Mouse (Mus musculus) stomach, embryonic 15.5 days (tissue): ENCODE results near the gene Plch2. TPM values are rescaled to one million over a fixed set of nuclear protein-coding genes. Genes with fewer than 3 reads are reported as not detected.
A peak's percentile ranks its signal among the peaks of the same experiment; 100 is the strongest.

ENCODE experiments used
- ATAC-seq: fragments of 200-750 bp; cut with Nextera tagmentation; 2 replicates; pipeline ENCODE4 v1.8.0; 2017; ENCODE audit warnings: low read depth, moderate number of reproducible peaks, moderate TSS enrichment; ENCODE audit not compliant: insufficient read depth, low FRiP score
- H3K27ac ChIP-seq: fragments of 300-500 bp; sonication (generic); 2 replicates; pipeline ENCODE4 v1.5.1; 2015; ENCODE audit warnings: mild to moderate bottlenecking, inconsistent platforms
- H3K27me3 ChIP-seq: fragments of 300-500 bp; sonication (generic); replicated peaks from 2 replicates; pipeline ENCODE4 v1.6.1; 2015; ENCODE audit warnings: inconsistent platforms
- H3K36me3 ChIP-seq: fragments of 300-500 bp; sonication (generic); 2 replicates; pipeline ENCODE4 v1.6.1; 2015; ENCODE audit warnings: inconsistent platforms
- H3K4me1 ChIP-seq: fragments of 300-500 bp; sonication (generic); 2 replicates; pipeline ENCODE4 v1.6.1; 2015; ENCODE audit warnings: inconsistent platforms
- H3K4me2 ChIP-seq: fragments of 300-500 bp; sonication (generic); 2 replicates; pipeline ENCODE4 v1.6.1; 2015; ENCODE audit warnings: mild to moderate bottlenecking, inconsistent platforms
- H3K4me3 ChIP-seq: fragments of 300-500 bp; sonication (generic); replicated peaks from 2 replicates; pipeline ENCODE4 v1.5.1; 2015; ENCODE audit warnings: inconsistent platforms
- H3K9ac ChIP-seq: fragments of 300-500 bp; sonication (generic); 2 replicates; pipeline ENCODE4 v1.6.1; 2015; ENCODE audit warnings: inconsistent platforms
- H3K9me3 ChIP-seq: fragments of 300-500 bp; sonication (generic); 2 replicates; pipeline ENCODE4 v1.6.1; 2016; ENCODE audit warnings: inconsistent platforms
- WGBS: fragments of 180-500 bp; shearing (Covaris S2); methylation state at CpG from one replicate; pipeline ENCODE4 v1.1.7; 2015; 5-methylcytosine and 5-hydroxymethylcytosine counted together
- polyA plus RNA-seq: library from polyadenylated mRNA; unstranded; fragments of >200 nt; fragmentation: Nextera tagmentation; extraction: Ambion mirVana; gene quantifications from 2 replicates; pipeline ENCODE4 v1.2.1, GENCODE M21; 2015

Plch2 gene
- polyA plus RNA-seq, 1 experiment from 2014 or later, result 24.7 TPM

DNA sequence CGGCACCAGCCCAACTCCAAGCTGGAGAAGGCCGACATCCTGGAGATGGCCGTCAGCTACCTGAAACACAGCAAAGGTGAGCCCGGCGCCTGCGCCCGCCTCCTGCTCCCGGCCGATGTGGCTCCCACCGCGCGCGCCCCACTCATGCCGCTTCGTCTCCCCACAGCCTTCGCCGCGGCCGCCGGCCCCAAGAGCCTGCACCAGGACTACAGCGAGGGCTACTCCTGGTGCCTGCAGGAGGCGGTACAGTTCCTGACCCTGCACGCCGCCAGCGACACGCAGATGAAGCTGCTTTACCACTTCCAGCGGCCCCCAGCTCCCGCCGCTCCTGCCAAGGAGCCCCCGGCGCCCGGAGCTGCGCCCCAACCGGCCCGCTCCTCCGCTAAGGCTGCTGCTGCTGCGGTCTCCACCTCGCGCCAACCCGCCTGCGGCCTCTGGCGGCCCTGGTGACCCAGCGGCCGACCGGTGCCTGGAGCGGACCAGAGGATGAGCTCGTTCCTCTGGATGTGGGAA lies 95.3 kb downstream of the Plch2 start:
- Histone ChIP-seq H3K36me3 (0 out of 2 replicates have a peak, but pooled peaks cover 1% of the 10 kb centered on the region), H3K4me3 (peak overlapping the region; percentile 37), H3K9ac (0 out of 2 replicates have a peak overlapping the region, but pooled peaks have one; percentile 9), H3K9me3 (no peaks in the 10 kb centered on the region), H3K4me1 (peaks cover 46% of the 10 kb centered on the region), H3K4me2 (peak overlapping the region; percentile 83), H3K27ac (no peak overlapping the region), H3K27me3 (peaks cover 65% of the 10 kb centered on the region)
- no peak for ATAC-seq
- under 1% methylated on average over 47 of the region's 47 CpGs for WGBS

DNA sequence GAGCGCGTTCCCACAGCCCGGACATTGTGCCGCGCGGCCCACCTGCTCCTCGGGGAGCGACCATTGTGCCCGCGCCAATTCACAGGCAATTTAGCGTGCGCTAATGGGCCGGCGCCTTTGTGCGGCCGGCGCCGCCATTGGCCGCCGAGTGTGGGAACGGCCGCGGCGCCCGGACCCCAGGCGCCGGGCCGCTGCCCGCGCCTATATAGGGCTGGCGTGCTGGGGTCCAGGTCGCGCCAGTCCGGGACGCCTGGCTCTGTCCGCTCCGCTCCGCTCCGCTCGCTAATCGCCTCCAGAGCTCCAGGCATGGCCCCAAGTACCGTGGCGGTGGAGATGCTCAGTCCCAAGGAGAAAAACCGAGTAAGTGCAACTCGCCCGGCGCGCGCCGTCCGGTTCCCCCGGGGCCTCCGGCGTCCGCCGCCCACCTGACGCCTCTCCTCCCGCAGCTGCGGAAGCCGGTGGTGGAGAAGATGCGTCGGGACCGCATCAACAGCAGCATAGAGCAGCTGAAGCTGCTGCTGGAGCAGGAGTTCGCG lies 95.8 kb downstream of the Plch2 start, which contains the start of gene Hes5:
TSS of gene Hes5 (plus strand) at position 234 of the 536 bp plus-strand sequence.
- Histone ChIP-seq H3K9me3 (no peaks in the 10 kb centered on the region), H3K36me3 (no peaks in the 10 kb centered on the region), H3K27me3 (peaks cover 66% of the 10 kb centered on the region), H3K4me2 (peak within 1 kb of the TSS; percentile 83), H3K27ac (no peak within 1 kb of the TSS), H3K9ac (0 out of 2 replicates have a peak within 1 kb of the TSS, but pooled peaks have one; percentile 9), H3K4me1 (peaks cover 44% of the 10 kb centered on the region), H3K4me3 (peak within 1 kb of the TSS; percentile 37)
- ATAC-seq, result no peak
- WGBS, result under 1% methylated on average over 65 of the region's 65 CpGs

DNA sequence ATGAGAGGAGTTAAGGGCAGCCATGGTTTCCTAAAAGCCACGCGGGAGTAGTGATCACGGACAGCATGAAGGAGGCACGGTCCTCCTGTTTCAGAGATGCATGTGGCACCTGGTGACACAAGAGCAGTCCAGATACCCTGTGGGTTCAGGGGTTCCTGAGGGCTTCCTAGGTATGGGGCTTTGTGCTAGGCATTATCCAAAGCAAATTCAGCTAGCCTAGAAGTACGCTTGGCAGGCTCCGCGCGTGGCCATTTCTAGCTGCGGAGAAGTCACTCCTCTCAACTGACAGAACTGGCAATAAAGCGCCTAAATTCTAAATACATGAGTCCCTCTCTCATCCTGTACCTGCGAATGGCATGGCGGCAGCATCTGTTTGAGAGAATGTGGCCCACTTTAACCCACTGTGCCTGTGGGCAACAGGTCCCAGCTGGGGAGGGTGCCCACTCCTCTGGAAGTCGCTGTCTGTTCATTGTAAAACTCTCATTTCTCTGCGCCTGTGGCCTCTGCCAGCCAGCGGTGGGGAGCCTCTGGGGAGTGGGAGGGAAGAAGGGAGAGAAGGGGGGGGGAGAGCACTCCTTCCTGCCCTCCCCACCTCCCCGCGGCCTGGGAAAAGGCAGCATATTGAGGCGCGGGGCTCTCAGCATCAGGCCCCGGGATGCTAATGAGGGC lies 96.4 kb downstream of the Plch2 start:
- peaks cover 69% of the 10 kb centered on the region for H3K27me3 ChIP-seq
- ATAC-seq, result no peak
- WGBS, result 25% methylated on average over 20 of the region's 20 CpGs
- H3K9ac ChIP-seq, result 0 out of 2 replicates have a peak overlapping the region, but pooled peaks have one; percentile 1
- H3K4me1 ChIP-seq, result peaks cover 40% of the 10 kb centered on the region
- peak overlapping the region; percentile 37 for H3K4me3 ChIP-seq
- no peaks in the 10 kb centered on the region for H3K36me3 ChIP-seq
- H3K9me3 ChIP-seq, result no peaks in the 10 kb centered on the region
- H3K27ac ChIP-seq, result no peak overlapping the region
- H3K4me2 ChIP-seq, result peak overlapping the region; percentile 83

DNA sequence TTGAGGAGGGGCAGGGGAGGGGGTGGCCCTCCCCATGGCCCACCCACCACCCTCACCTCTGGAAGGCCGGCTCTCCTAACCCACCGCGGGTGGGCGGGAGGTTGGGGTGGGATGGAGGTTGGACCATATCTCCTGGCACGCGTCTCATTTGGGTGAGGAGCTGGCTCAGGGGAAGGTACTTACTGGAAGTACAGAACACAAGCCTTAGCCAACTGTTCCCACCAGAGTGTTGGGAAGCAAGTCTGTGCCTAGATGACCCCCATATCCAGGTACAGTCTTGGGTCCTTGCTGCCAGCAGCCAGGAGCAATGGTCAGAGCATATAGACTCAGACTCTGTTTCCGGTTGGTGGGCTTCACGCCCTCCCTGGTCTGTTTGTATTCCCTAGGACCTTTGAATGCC lies 98.0 kb downstream of the Plch2 start:
- Histone ChIP-seq H3K4me3 (no peak overlapping the region), H3K4me2 (no peak overlapping the region; the same call in 1 of the 2 replicates), H3K9me3 (no peaks in the 10 kb centered on the region), H3K27ac (no peak overlapping the region), H3K9ac (no peak overlapping the region), H3K27me3 (peaks cover 81% of the 10 kb centered on the region), H3K36me3 (no peaks in the 10 kb centered on the region), H3K4me1 (peaks cover 34% of the 10 kb centered on the region)
- WGBS, result 18% methylated on average over 8 of the region's 8 CpGs
- no peak for ATAC-seq

DNA sequence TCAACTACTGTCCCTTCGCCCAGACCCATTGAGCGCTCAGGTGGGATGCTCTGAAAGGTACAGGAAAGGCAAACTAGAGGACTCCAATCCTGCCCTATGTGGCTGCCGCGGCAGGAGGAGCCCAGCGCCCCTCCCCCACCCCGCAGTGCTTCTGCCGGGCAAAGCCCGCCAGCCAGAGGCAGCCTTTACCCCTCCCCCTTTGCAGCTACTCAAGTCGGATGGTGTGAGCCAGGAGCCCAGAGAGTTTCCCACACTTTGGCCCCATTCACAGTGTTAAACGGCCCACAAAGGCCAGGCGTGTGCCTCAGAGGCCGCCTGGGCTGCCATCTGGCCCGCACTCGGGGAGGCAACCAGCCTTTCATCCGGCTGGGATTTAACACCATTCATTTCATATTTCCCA lies 98.4 kb downstream of the Plch2 start:
- peaks cover 32% of the 10 kb centered on the region for H3K4me1 ChIP-seq

DNA sequence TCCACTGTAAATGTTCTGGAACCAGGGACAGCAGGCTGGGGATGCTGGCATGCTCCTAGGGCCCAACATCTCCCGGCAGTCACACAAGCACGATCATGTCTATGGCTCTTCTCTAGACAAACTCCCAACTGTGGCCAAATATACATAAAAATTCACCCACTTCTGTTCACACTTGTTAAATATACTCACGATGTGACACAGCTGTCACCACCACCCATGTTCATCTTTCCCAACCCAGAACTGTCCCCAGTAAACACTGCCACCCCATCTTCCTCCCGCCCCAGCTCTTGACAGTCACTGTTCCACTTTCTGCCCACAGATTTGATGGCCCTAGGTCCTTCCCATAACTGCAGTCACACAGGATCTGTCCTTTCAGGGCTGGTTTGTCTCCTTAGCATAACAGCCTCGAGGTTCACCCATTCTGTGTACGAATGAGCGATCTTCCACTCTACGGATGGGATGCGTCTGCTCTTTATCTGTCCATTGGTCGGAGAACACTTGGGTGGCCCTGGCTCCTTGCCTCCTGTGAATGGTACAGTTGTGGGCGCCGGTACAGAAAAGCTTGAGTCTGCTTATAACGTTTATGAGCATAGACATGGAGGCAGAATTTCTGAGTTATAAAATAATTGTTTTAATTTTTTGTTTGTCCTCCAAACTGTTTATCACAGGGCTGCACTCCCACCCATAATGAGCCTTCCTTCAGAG lies 99.1 kb downstream of the Plch2 start:
- H3K27me3 ChIP-seq, result peaks cover 84% of the 10 kb centered on the region
- peaks cover 32% of the 10 kb centered on the region for H3K4me1 ChIP-seq
- H3K9me3 ChIP-seq, result no peaks in the 10 kb centered on the region
- H3K4me3 ChIP-seq, result no peak overlapping the region
- H3K4me2 ChIP-seq, result no peak overlapping the region; the same call in 1 of the 2 replicates
- H3K27ac ChIP-seq, result no peak overlapping the region
- ATAC-seq, result no peak
- WGBS, result 48% methylated on average over 13 of the region's 13 CpGs
- no peak overlapping the region for H3K9ac ChIP-seq
- H3K36me3 ChIP-seq, result no peaks in the 10 kb centered on the region

More for the DNA sequence above, 98.4 kb downstream of the Plch2 start:
- H3K9ac ChIP-seq, result no peak overlapping the region
- H3K4me2 ChIP-seq, result peak overlapping the region; percentile 35
- H3K4me3 ChIP-seq, result no peak overlapping the region; the same call in 1 of the 2 replicates
- no peaks in the 10 kb centered on the region for H3K9me3 ChIP-seq
- no peak for ATAC-seq
- H3K27me3 ChIP-seq, result peaks cover 84% of the 10 kb centered on the region
- WGBS, result 4% methylated on average over 15 of the region's 15 CpGs
- H3K27ac ChIP-seq, result no peak overlapping the region
- H3K36me3 ChIP-seq, result no peaks in the 10 kb centered on the region

DNA sequence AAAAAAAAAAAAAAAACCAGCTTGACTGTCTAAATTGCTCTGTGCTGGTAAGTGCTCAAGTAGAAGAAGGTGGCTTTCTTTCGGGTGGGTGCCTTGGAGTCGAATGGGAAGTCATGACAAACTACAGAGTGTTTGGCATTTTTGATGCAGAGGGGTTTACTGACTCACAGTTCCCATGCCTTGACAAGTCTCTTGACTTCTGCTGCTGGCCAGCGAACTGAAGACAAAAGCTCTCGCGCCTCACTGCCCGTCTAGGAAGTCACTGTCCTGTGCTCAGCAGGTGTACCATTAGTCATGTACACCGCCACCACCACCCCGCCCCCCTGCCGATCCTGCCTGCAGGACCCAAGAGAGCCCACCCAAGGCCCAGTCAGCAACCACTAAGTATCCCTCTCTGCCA lies 100.0 kb downstream of the Plch2 start:
- Histone ChIP-seq H3K9ac (no peak overlapping the region), H3K27ac (no peak overlapping the region), H3K9me3 (no peaks in the 10 kb centered on the region), H3K36me3 (no peaks in the 10 kb centered on the region), H3K4me1 (peaks cover 28% of the 10 kb centered on the region), H3K4me2 (no peak overlapping the region), H3K27me3 (peaks cover 84% of the 10 kb centered on the region), H3K4me3 (no peak overlapping the region)
- WGBS, result 43% methylated on average over 9 of the region's 9 CpGs
- ATAC-seq, result no peak

DNA sequence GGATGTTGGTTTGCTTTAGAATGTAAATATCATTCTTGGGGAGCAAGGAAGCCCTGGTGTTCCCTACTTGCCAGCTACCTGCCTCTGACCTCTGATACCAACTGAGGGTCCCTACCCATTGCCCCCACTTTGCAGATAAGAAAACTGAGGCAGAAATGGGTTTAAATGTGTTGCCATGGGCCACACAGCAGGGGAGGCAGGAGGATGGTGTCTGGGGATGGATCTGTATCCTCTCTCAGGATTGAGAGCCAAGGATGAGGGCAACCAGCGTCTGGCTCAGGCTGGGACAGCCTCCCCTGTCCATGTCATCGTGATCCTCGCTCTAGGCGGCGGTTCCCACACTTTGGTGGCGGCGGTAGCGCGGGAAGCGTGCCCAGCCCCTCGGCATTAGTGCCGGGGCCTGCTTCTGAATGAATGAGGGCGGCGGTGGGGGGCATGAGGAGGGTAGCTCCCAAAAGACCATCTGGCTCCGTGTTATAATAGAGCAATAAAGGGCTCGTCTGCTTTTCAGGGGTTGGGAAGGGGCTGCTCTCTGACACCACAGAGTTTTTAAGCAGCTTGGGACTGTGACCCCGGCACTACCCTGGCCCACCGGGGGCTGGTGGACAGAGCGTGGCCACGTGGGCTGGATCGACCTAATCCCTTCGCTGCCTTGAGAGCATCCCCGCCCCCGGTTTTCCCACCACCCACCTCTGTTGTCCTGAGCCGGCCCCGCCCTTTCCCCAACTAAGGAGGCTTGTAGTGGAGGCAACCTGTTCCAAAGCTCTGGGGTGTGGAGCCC lies 103.9 kb downstream of the Plch2 start:
- 3% methylated on average over 26 of the region's 26 CpGs for WGBS
- Histone ChIP-seq H3K9ac (no peak overlapping the region), H3K27ac (no peak overlapping the region), H3K4me3 (no peak overlapping the region), H3K9me3 (no peaks in the 10 kb centered on the region), H3K4me2 (no peak overlapping the region), H3K36me3 (no peaks in the 10 kb centered on the region), H3K27me3 (peaks cover 75% of the 10 kb centered on the region), H3K4me1 (peaks cover 15% of the 10 kb centered on the region; the same call in 1 of the 2 replicates)
- ATAC-seq, result no peak

DNA sequence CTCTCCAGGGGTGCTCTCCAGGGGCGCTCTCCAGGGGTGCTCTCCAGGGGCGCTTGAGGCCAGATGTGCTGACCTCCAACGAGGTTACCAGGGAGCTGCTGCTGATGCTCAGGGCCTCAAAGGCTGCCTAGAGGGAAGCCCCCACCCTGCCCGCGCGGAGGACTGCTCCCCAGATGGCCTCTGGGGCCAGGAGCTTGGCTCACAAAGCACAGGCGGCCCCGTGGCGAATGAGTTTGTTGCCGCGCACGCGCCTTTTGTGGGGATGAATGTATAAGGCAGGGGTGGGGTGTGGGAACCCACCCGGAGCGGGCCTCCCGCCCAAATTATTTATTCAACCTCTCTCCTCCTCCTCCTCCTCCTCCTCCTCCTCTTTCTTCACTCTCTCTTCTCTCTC lies 107.0 kb downstream of the Plch2 start:
- Histone ChIP-seq H3K9ac (no peak overlapping the region), H3K4me1 (peaks cover 18% of the 10 kb centered on the region), H3K27me3 (peaks cover 59% of the 10 kb centered on the region), H3K27ac (no peak overlapping the region), H3K4me3 (no peak overlapping the region), H3K4me2 (no peak overlapping the region), H3K9me3 (no peaks in the 10 kb centered on the region), H3K36me3 (no peaks in the 10 kb centered on the region)
- ATAC-seq, result no peak
- WGBS, result 19% methylated on average over 16 of the region's 16 CpGs

DNA sequence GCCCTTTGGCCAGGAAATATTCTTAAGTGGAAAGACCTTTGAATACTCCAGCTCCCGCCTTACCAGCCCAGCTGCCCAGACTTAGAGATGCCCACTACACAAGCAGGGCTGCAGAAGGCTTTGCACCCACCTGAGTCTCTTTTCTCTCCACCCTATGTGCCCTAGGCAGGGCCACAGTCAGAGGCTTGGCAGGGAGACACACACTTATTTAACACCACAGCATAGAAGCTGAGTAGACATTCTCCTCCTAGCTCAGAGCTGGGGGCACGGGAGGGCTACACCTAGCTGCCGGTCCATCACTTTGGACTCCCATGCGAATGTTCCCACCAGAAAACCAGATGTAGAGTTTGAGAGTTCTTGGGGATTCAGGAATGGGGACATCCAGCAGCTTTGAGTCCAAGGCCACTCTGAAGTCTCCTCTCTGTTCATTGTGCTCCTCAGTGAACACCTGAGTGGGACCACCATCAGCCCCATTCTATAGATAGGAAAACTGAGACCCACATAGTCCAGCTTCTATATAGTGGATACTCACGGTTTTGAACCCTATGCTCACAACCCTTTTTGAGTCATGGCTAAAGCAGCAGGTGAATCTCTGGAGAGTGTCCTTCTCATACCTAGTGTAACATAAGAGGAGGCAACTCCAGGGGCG lies 107.5 kb downstream of the Plch2 start:
- 68% methylated on average over 6 of the region's 6 CpGs for WGBS

More for the DNA sequence above, 107.5 kb downstream of the Plch2 start:
- Histone ChIP-seq H3K27ac (no peak overlapping the region), H3K9me3 (no peaks in the 10 kb centered on the region), H3K4me1 (peaks cover 18% of the 10 kb centered on the region), H3K4me3 (no peak overlapping the region), H3K9ac (no peak overlapping the region), H3K36me3 (no peaks in the 10 kb centered on the region), H3K4me2 (no peak overlapping the region), H3K27me3 (peaks cover 54% of the 10 kb centered on the region)
- no peak for ATAC-seq
